Comparison of ENCODE assay signal across 8 mouse cellular contexts in genomic region chr4:57845031-57845431, GRCm38 (mm10).
DNase-seq lines count a peak whose midpoint lies in the region; ATAC-seq and TF ChIP-seq lines count a peak whose summit lies in the region.

No protein-coding gene starts in this region.

- peak overlapping the region; percentile 49 for H3K9ac ChIP-seq in ES-Bruce4 (ENCODE audit: low read depth, poor library complexity, severe bottlenecking)
- peak overlapping the region; percentile 68 for H3K9ac ChIP-seq in limb, embryonic 11.5 days (ENCODE audit: low read length)
- 0 out of 2 replicates have a peak overlapping the region, but pooled peaks have one; percentile 3 for H3K9ac ChIP-seq in midbrain, embryonic 15.5 days

- TF ChIP-seq POLR2A in ES-Bruce4 (IDR thresholded peaks at IDR 0.05; ENCODE audit: insufficient read depth, low read length) = no peak
- no peak for TF ChIP-seq POLR2A in thymus, adult 2 months (IDR thresholded peaks at IDR 0.05; ENCODE audit: control insufficient read depth, extremely low read depth, insufficient read depth, low read length, poor library complexity)

- 0 out of 2 replicates have a peak, but pooled peaks cover 3% of the 10 kb centered on the region for H3K36me3 ChIP-seq in ES-Bruce4 (ENCODE audit: control insufficient read depth, insufficient read depth, low read length, poor library complexity, severe bottlenecking)
- H3K36me3 ChIP-seq in limb, embryonic 11.5 days (ENCODE audit: control insufficient read depth, insufficient read depth, low read length) = no peaks in the 10 kb centered on the region
- H3K36me3 ChIP-seq in midbrain, embryonic 15.5 days (replicated peaks) = no peaks in the 10 kb centered on the region
- no peaks in the 10 kb centered on the region for H3K36me3 ChIP-seq in thymus, adult 2 months (ENCODE audit: control insufficient read depth, insufficient read depth, low read length)

- H3K4me3 ChIP-seq in ES-Bruce4 (ENCODE audit: low read depth, low read length) = peak overlapping the region; percentile 62
- H3K4me3 ChIP-seq in limb, embryonic 11.5 days (ENCODE audit: low read depth, low read length) = peak overlapping the region; percentile 34
- H3K4me3 ChIP-seq in midbrain, embryonic 15.5 days = peak overlapping the region; percentile 4; the same call in 1 of the 2 replicates
- H3K4me3 ChIP-seq in thymus, adult 2 months (ENCODE audit: control insufficient read depth, insufficient read depth, low read length) = no peak overlapping the region

- H3K4me1 ChIP-seq in ES-Bruce4 (ENCODE audit: control insufficient read depth, insufficient read depth, low read length) = peaks cover 9% of the 10 kb centered on the region
- peaks cover 32% of the 10 kb centered on the region for H3K4me1 ChIP-seq in limb, embryonic 11.5 days (ENCODE audit: control insufficient read depth, insufficient read depth, low read length)
- H3K4me1 ChIP-seq in midbrain, embryonic 15.5 days = peaks cover 15% of the 10 kb centered on the region
- H3K4me1 ChIP-seq in thymus, adult 2 months (replicated peaks; ENCODE audit: control insufficient read depth, insufficient read depth, low read length) = peaks cover 12% of the 10 kb centered on the region

- WGBS in limb, embryonic 11.5 days = 2% methylated on average over 10 of the region's 10 CpGs
- WGBS in midbrain, embryonic 15.5 days = 3% methylated on average over 10 of the region's 10 CpGs
- WGBS in thymus, adult 2 months = 76% methylated on average over 10 of the region's 10 CpGs

- peak; percentile 94 for DNase-seq in adrenal gland, adult 8-10 months
- DNase-seq in forelimb bud, embryonic 11.5 days (ENCODE audit: low read depth, low spot score) = peak; percentile 84
- DNase-seq in heart, postnatal 4 days = peak; percentile 91
- peak; percentile 83 for DNase-seq in limb, embryonic 11.5 days (ENCODE audit: low spot score)
- DNase-seq in testis, postnatal 14 days (ENCODE audit: low spot score) = peak; percentile 68
- DNase-seq in thymus, adult 2 months = no peak

- H3K9me3 ChIP-seq in ES-Bruce4 (replicated peaks; ENCODE audit: control insufficient read depth, insufficient read depth, low read length, poor library complexity, severe bottlenecking) = no peaks in the 10 kb centered on the region
- H3K9me3 ChIP-seq in limb, embryonic 11.5 days (ENCODE audit: control insufficient read depth, low read length) = no peaks in the 10 kb centered on the region
- H3K9me3 ChIP-seq in midbrain, embryonic 15.5 days = no peaks in the 10 kb centered on the region

- peak overlapping the region; percentile 76 for H3K27ac ChIP-seq in ES-Bruce4 (ENCODE audit: insufficient read depth, low read length)
- peak overlapping the region; percentile 97 for H3K27ac ChIP-seq in limb, embryonic 11.5 days (replicated peaks; ENCODE audit: low read depth, low read length)
- peak overlapping the region; percentile 55 for H3K27ac ChIP-seq in midbrain, embryonic 15.5 days
- no peak overlapping the region for H3K27ac ChIP-seq in thymus, adult 2 months (ENCODE audit: control insufficient read depth, insufficient read depth, low read length)

- peak; percentile 71; the same call in 1 of the 2 replicates for TF ChIP-seq EP300 in ES-Bruce4 (IDR thresholded peaks at IDR 0.05; ENCODE audit: insufficient read depth, low read depth, low read length)

- no peaks in the 10 kb centered on the region for H3K27me3 ChIP-seq in ES-Bruce4 (ENCODE audit: control insufficient read depth, insufficient read depth, low read length, poor library complexity, severe bottlenecking)
- H3K27me3 ChIP-seq in limb, embryonic 11.5 days (ENCODE audit: control insufficient read depth, insufficient read depth, low read length) = no peaks in the 10 kb centered on the region
- no peaks in the 10 kb centered on the region for H3K27me3 ChIP-seq in midbrain, embryonic 15.5 days (replicated peaks)
- H3K27me3 ChIP-seq in thymus, adult 2 months (ENCODE audit: control insufficient read depth, insufficient read depth, low read length) = no peaks in the 10 kb centered on the region

- peak overlapping the region; percentile 66 for H3K4me2 ChIP-seq in limb, embryonic 11.5 days (ENCODE audit: low read depth, severe bottlenecking)
- H3K4me2 ChIP-seq in midbrain, embryonic 15.5 days = peak overlapping the region; percentile 26

- TF ChIP-seq CTCF in ES-Bruce4 (IDR thresholded peaks at IDR 0.05; ENCODE audit: low read depth, low read length) = no peak
- no peak for TF ChIP-seq CTCF in thymus, adult 2 months (IDR thresholded peaks at IDR 0.05; ENCODE audit: borderline replicate concordance, control insufficient read depth, extremely low read depth, insufficient read depth, low read length, poor library complexity)

- ATAC-seq in limb, embryonic 11.5 days (ENCODE audit: insufficient number of reproducible peaks, low FRiP score, low TSS enrichment, low read depth) = peak; percentile 44; the same call in 1 of the 2 replicates
- peak; percentile 58 for ATAC-seq in midbrain, embryonic 15.5 days (replicated peaks)

Comparison
In these comparisons a context has a peak if more than half of its experiments do, and no peak if none do; other contexts are left out.
1. H3K9ac ChIP-seq: peak in every context shown above with its lines; median percentile 68 in limb, embryonic 11.5 days; 49 in ES-Bruce4; 3 in midbrain, embryonic 15.5 days.